Mouse (Mus musculus) kidney, adult 2 months (tissue): ENCODE data around the gene Akap12.

Experiments used
- CTCF ChIP-seq: fragments of 200-500 bp; conservative IDR thresholded peaks from 2 replicates; pipeline ENCODE4 v1.5.1; 2011; ENCODE audit warnings: low read depth, mild to moderate bottlenecking, control low read depth, low read length, moderate library complexity, mixed read lengths; ENCODE audit not compliant: insufficient read depth, insufficient read length
- POLR2A ChIP-seq: fragments of 200-500 bp; IDR thresholded peaks from one replicate; pipeline ENCODE4 v1.6.1; 2011; ENCODE audit warnings: low read depth, low read length, control low read depth

GRCm38 (mm10) chr10:4285752-4286151 is 19.6 kb downstream of the Akap12 start:
- TF ChIP-seq POLR2A: no peak
- TF ChIP-seq CTCF: no peak
